Mouse (Mus musculus): Measurements from ENCODE around the gene Muc13. TPM values are rescaled to one million over a fixed set of nuclear protein-coding genes. Genes with fewer than 3 reads are reported as not detected.

The Muc13 gene
- polyA plus RNA-seq, 1 experiment from 2014 or later = 459 TPM

DNA sequence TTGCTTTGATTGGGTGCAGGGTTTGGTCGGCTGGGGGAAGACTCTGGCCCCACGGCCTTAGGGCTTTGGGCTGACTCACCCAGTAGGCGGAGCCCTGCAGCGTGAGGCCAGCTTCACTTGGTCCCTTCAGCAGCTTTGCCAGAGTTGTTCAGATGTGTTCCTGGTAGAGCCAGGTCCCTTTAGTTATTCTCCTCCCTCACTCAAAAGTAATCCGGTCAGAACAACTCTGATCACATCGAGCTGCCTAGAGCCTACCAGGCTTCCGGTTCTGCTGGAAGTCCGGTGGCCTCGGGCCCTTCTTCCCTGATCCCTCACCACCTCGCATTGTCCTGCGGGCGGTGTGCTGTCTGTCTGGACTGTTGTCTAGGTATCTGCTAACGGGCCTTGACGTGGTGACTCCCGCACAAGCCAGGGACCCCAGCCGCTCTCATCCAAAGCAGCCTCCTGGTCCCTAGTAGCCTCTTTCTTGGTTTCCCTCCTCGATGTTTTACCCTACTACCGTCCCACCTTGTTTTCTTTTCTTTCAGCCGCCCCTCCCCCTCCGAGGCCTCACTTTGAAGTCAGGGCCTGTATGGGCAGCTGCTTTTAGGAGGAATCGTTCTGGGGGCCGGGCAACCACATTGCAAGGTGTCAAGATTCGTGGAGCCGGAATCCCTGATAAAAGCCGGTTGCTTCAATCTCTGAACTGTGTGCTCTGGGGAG is 40.1 kb downstream of the Muc13 start:
- TF ChIP-seq CTCF (IDR thresholded peaks at IDR 0.05; ENCODE audit: low read depth) = peak; percentile 63
- peaks cover 12% of the 10 kb centered on the region for H3K4me1 ChIP-seq (replicated peaks; ENCODE audit: control insufficient read depth, insufficient read depth, low read length)
- peak; percentile 44; the same call in 1 of the 2 replicates for ATAC-seq
- no peaks in the 10 kb centered on the region for H3K27me3 ChIP-seq (replicated peaks; ENCODE audit: control insufficient read depth, insufficient read depth, low read length)
- peak overlapping the region; percentile 17 for H3K4me3 ChIP-seq (ENCODE audit: low read depth, low read length)
- H3K27ac ChIP-seq (ENCODE audit: low read depth, low read length) = peak overlapping the region; percentile 30; the same call in 1 of the 2 replicates
- 8% methylated on average over 25 of the region's 25 CpGs for WGBS
- H3K9me3 ChIP-seq (ENCODE audit: control insufficient read depth) = no peaks in the 10 kb centered on the region
- peak overlapping the region; percentile 13 for H3K9ac ChIP-seq (ENCODE audit: low read depth, low read length)
- peak overlapping the region; percentile 66 for H3K4me2 ChIP-seq (replicated peaks; ENCODE audit: low read depth)
- no peaks in the 10 kb centered on the region for H3K36me3 ChIP-seq (ENCODE audit: control insufficient read depth, insufficient read depth)

DNA sequence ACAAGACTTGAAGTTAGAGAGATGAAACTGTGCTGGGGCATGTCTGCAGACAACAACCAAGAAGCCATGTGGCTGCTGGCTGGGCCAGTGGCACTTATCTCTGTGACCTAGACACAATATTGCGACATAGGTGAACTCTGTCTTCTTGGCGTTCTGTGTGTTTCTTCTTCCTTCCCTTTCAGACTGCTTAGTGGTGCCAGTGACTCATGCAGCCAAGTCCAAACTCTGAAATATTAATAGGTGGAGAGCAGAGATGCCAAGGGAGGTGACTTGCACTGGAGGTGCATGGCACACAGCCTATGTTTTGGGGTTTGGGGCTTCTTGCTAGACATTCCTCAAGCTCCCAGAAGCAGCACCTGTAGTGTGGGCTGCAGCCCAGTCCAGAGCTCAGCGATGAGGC is 42.8 kb downstream of the Muc13 start:
- Histone ChIP-seq H3K9me3 (ENCODE audit: control insufficient read depth) (no peaks in the 10 kb centered on the region), H3K27me3 (replicated peaks; ENCODE audit: control insufficient read depth, insufficient read depth, low read length) (no peaks in the 10 kb centered on the region), H3K4me1 (replicated peaks; ENCODE audit: control insufficient read depth, insufficient read depth, low read length) (peaks cover 12% of the 10 kb centered on the region), H3K27ac (ENCODE audit: low read depth, low read length) (peak overlapping the region; percentile 68; the same call in 1 of the 2 replicates), H3K4me2 (replicated peaks; ENCODE audit: low read depth) (no peak overlapping the region; the same call in 1 of the 2 replicates), H3K9ac (ENCODE audit: low read depth, low read length) (no peak overlapping the region), H3K4me3 (ENCODE audit: low read depth, low read length) (no peak overlapping the region), H3K36me3 (ENCODE audit: control insufficient read depth, insufficient read depth) (no peaks in the 10 kb centered on the region)
- no peak for TF ChIP-seq CTCF (IDR thresholded peaks at IDR 0.05; ENCODE audit: low read depth)
- WGBS = 46% methylated on average over 3 of the region's 3 CpGs
- peak; percentile 85 for ATAC-seq

DNA sequence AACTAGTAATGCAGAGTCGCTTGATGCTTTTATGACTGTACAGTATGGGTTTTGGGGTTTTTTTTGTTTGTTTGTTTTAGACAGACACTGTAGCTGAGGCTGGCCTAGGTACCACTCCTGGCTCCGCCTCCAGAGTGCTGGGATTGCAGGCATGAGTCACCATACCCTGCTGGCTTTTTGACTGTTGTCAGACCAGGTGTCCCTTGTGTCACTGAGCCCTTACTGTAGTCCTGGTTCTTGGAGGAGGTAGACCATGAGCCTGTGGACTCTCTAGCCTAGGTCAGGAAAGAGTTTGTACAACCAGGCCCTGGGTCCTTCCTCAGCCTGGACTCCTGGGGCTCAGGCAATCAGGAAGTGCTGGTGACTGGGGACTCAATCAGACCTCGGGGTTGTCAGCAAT is 43.4 kb downstream of the Muc13 start:
- Histone ChIP-seq H3K4me2 (replicated peaks; ENCODE audit: low read depth) (no peak overlapping the region; the same call in 1 of the 2 replicates), H3K4me3 (ENCODE audit: low read depth, low read length) (no peak overlapping the region), H3K27ac (ENCODE audit: low read depth, low read length) (peak overlapping the region; percentile 68), H3K36me3 (ENCODE audit: control insufficient read depth, insufficient read depth) (no peaks in the 10 kb centered on the region), H3K9ac (ENCODE audit: low read depth, low read length) (no peak overlapping the region), H3K4me1 (replicated peaks; ENCODE audit: control insufficient read depth, insufficient read depth, low read length) (peaks cover 12% of the 10 kb centered on the region), H3K9me3 (ENCODE audit: control insufficient read depth) (no peaks in the 10 kb centered on the region), H3K27me3 (replicated peaks; ENCODE audit: control insufficient read depth, insufficient read depth, low read length) (no peaks in the 10 kb centered on the region)
- ATAC-seq = peak; percentile 70
- no peak for TF ChIP-seq CTCF (IDR thresholded peaks at IDR 0.05; ENCODE audit: low read depth)
- WGBS = 48% methylated on average over 3 of the region's 3 CpGs

DNA sequence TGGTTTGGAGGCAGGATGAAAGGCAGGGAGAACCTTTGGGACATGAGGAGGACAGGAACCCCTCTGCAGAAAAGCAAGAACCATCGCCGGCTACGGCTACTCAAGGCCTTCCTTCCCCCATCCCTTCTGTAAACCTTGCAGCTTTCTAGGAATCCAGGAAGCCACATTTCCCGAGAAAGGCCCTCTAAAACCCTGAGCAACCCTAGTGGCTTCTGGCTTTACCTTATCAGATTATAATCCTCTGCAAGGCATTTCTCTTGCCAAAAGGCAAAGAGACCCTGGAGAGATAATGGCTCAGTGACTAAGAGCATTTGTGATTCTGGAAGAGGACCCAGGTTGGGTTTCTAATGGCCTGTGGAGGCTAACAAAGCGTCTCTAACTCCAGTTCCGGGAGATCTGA is 46.8 kb downstream of the Muc13 start:
- no peak overlapping the region for H3K9ac ChIP-seq (ENCODE audit: low read depth, low read length)
- no peaks in the 10 kb centered on the region for H3K9me3 ChIP-seq (ENCODE audit: control insufficient read depth)
- no peak overlapping the region for H3K4me3 ChIP-seq (ENCODE audit: low read depth, low read length)
- H3K4me2 ChIP-seq (replicated peaks; ENCODE audit: low read depth) = no peak overlapping the region
- no peak for ATAC-seq
- no peaks in the 10 kb centered on the region for H3K36me3 ChIP-seq (ENCODE audit: control insufficient read depth, insufficient read depth)
- no peaks in the 10 kb centered on the region for H3K27me3 ChIP-seq (replicated peaks; ENCODE audit: control insufficient read depth, insufficient read depth, low read length)
- no peak for TF ChIP-seq CTCF (IDR thresholded peaks at IDR 0.05; ENCODE audit: low read depth)
- H3K27ac ChIP-seq (ENCODE audit: low read depth, low read length) = no peak overlapping the region
- H3K4me1 ChIP-seq (replicated peaks; ENCODE audit: control insufficient read depth, insufficient read depth, low read length) = no peaks in the 10 kb centered on the region
- WGBS = 43% methylated on average over 6 of the region's 6 CpGs

DNA sequence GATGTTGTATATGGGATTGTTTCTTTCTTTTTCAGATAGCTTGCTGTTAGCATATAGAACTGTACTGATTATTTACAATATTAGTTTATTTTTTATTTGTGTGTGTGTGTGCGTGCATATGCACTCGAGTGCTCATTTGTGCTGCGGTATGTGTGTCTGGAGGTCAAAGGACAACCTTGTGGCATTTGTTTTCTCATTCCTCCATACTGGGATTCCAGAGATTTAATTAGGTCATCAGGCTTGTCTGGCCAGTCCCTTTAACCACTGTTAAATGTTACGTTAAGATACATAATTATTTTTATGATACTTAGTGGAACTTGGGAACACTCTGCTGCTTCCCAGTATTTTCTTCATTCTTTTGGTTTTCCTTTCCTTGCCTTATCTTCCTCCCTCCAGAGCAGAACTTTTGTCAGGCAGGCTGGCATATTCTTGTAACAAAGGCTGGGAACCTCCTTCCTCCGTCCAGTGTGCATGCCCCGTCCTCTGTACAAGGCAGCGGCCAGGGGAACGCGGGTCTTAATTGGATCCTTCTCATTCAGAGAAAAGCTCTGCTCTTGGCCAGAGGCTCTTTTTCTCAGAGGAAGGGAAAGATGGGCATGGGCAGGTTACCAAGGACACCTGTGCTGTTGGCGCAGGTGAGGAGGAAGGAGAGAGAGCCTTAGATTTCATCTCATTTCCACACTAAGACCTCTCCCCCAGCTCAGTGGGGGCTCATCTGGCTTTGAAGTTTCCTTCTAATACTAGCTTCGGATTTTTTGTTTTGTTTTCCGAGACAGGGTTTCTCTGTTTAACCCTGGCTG is 48.4 kb downstream of the Muc13 start:
- H3K9me3 ChIP-seq (ENCODE audit: control insufficient read depth) = no peaks in the 10 kb centered on the region
- H3K27me3 ChIP-seq (replicated peaks; ENCODE audit: control insufficient read depth, insufficient read depth, low read length) = no peaks in the 10 kb centered on the region
- H3K36me3 ChIP-seq (ENCODE audit: control insufficient read depth, insufficient read depth) = peaks cover 5% of the 10 kb centered on the region; the same call in 1 of the 2 replicates
- no peak overlapping the region for H3K4me2 ChIP-seq (replicated peaks; ENCODE audit: low read depth)
- no peak overlapping the region for H3K4me3 ChIP-seq (ENCODE audit: low read depth, low read length)
- no peaks in the 10 kb centered on the region for H3K4me1 ChIP-seq (replicated peaks; ENCODE audit: control insufficient read depth, insufficient read depth, low read length)
- no peak for TF ChIP-seq CTCF (IDR thresholded peaks at IDR 0.05; ENCODE audit: low read depth)
- H3K9ac ChIP-seq (ENCODE audit: low read depth, low read length) = no peak overlapping the region
- H3K27ac ChIP-seq (ENCODE audit: low read depth, low read length) = no peak overlapping the region
- WGBS = 72% methylated on average over 12 of the region's 12 CpGs
- ATAC-seq = no peak

DNA sequence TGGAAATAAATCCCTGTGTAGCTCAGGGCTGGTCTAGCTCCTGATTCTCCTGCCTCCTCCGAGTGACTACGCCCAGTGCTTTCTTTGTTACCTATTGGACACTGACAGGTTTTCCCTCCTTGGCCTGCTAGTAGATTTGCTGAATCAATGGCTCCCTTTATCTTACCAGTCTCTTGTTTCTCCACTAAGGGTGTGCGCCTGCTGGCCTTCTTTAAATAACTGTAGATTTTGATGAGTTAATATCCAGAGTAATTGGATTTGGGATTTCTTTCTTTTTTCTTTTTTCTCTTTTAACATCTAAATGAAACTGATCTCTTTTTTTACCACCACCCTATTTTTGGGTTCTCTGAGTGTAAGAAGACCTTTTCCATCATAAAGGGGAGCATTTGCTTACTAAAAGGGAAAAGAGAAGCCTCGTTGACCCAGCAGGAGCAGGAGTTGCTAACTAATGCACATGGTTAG is 50.3 kb downstream of the Muc13 start:
- no peak overlapping the region for H3K4me2 ChIP-seq (replicated peaks; ENCODE audit: low read depth)
- no peak for ATAC-seq
- no peaks in the 10 kb centered on the region for H3K27me3 ChIP-seq (replicated peaks; ENCODE audit: control insufficient read depth, insufficient read depth, low read length)
- 59% methylated on average over 4 of the region's 4 CpGs for WGBS
- no peak overlapping the region for H3K4me3 ChIP-seq (ENCODE audit: low read depth, low read length)
- no peak for TF ChIP-seq CTCF (IDR thresholded peaks at IDR 0.05; ENCODE audit: low read depth)
- no peak overlapping the region for H3K27ac ChIP-seq (ENCODE audit: low read depth, low read length)
- H3K4me1 ChIP-seq (replicated peaks; ENCODE audit: control insufficient read depth, insufficient read depth, low read length) = no peaks in the 10 kb centered on the region
- H3K9ac ChIP-seq (ENCODE audit: low read depth, low read length) = no peak overlapping the region
- H3K9me3 ChIP-seq (ENCODE audit: control insufficient read depth) = no peaks in the 10 kb centered on the region
- H3K36me3 ChIP-seq (ENCODE audit: control insufficient read depth, insufficient read depth) = peaks cover 5% of the 10 kb centered on the region; the same call in 1 of the 2 replicates
